Mouse (Mus musculus): ENCODE measurements around the gene Mastl.

GRCm38 (mm10) chr2:23194366-23194765, 38.5 kb upstream of the Mastl start:
- TF ChIP-seq POLR2A (IDR thresholded peaks at IDR 0.05; ENCODE audit: low read depth, low read length) = no peak
- no peak for TF ChIP-seq CTCF (IDR thresholded peaks at IDR 0.05; ENCODE audit: extremely low read depth, insufficient read depth, insufficient read length, insufficient replicate concordance)
